Mouse (Mus musculus): ENCODE results near the gene Slc25a12.

DNA sequence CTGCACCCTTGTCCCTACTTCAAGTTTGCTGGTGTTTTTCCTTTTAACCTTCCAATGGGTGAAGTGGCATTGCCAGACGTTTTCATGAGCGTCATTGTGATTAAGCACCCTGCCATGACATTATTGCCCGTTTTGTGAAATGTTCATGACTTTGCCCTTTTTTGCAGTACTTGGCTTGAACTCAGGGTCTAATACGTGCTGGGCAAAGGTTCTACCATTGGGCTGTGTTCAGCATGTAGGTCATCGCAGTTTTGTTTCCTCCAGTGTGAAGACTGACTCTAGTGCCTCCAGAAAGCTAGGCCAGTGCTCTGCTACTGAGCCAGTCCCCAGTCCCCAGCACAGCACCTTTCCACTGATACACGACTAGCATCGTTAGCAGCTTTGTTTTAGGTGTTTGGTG is 111.0 kb downstream of the Slc25a12 start:
- TF ChIP-seq POLR2A (IDR thresholded peaks at IDR 0.05; ENCODE audit: control insufficient read depth, extremely low read depth, insufficient read depth, low read length, poor library complexity) (no peak), CTCF (IDR thresholded peaks at IDR 0.05; ENCODE audit: borderline replicate concordance, control insufficient read depth, extremely low read depth, insufficient read depth, low read length, poor library complexity) (no peak)

Data from thymus, adult 2 months (tissue).